Mouse (Mus musculus) gastrocnemius, postnatal 10 days (tissue): ENCODE results near the gene Prcc. TPM values are rescaled to one million over a fixed set of nuclear protein-coding genes. Genes with fewer than 3 reads are reported as not detected.
"Not testable (repeated sequence)": the region's sequence is repeated elsewhere in the genome, so short reads cannot be mapped to it uniquely, and the experiment has no call there.

Experiments used
- DNase-seq: peaks from one replicate; pipeline ENCODE4 v3.0.0; 2021; ENCODE audit warnings: mixed read lengths
- total RNA-seq, 2 experiments: library from RNA; stranded (reverse); gene quantifications; 2 replicates each; pipeline ENCODE4 v1.2.3; 2021

Prcc gene
- total RNA-seq, 2 experiments from 2014 or later: 44.2 to 47.7 TPM

GRCm38 (mm10) chr3:87905880-87906485, 20.6 kb upstream of the Prcc start, which contains the start of gene Hdgf:
Hdgf (plus strand) TSS chr3:87906321.
- peak; percentile 92 for DNase-seq

GRCm38 (mm10) chr3:87903821-87904220, 18.4 kb upstream of the Prcc start:
- DNase-seq: no peak

GRCm38 (mm10) chr3:87901959-87902358, 16.6 kb upstream of the Prcc start:
- not testable (repeated sequence) for DNase-seq

GRCm38 (mm10) chr3:87901036-87901624, 15.7 kb upstream of the Prcc start:
- no peak for DNase-seq

- no peak for DNase-seq
Measured at GRCm38 (mm10) chr3:87899776-87900175, 14.4 kb upstream of the Prcc start.

GRCm38 (mm10) chr3:87899266-87899665, 13.9 kb upstream of the Prcc start:
- DNase-seq: no peak

- no peak for DNase-seq
Measured at GRCm38 (mm10) chr3:87893367-87893905, 8.0 kb upstream of the Prcc start.

- no peak for DNase-seq
Measured at GRCm38 (mm10) chr3:87891481-87891880, 6.1 kb upstream of the Prcc start.

- not testable (repeated sequence) for DNase-seq
Measured at GRCm38 (mm10) chr3:87887400-87887799, 2.0 kb upstream of the Prcc start.

- no peak for DNase-seq
Measured at GRCm38 (mm10) chr3:87886416-87886815, 1.0 kb upstream of the Prcc start.

- peak; percentile 29 for DNase-seq
Measured at GRCm38 (mm10) chr3:87886004-87886365, 577 bp upstream of the Prcc start.

- DNase-seq: peak; percentile 39
Measured at GRCm38 (mm10) chr3:87884708-87885251, 628 bp downstream of the Prcc start.

GRCm38 (mm10) chr3:87884291-87884690, 1.1 kb downstream of the Prcc start:
- no peak for DNase-seq

- DNase-seq: no peak
Measured at GRCm38 (mm10) chr3:87877730-87878129, 7.7 kb downstream of the Prcc start.

- DNase-seq: not testable (repeated sequence)
Measured at GRCm38 (mm10) chr3:87864111-87864510, 21.3 kb downstream of the Prcc start.

- peak; percentile 44 for DNase-seq
Measured at GRCm38 (mm10) chr3:87859813-87860212, 25.6 kb downstream of the Prcc start.

GRCm38 (mm10) chr3:87857666-87858065, 27.7 kb downstream of the Prcc start:
- DNase-seq: no peak

GRCm38 (mm10) chr3:87855936-87856335, 29.5 kb downstream of the Prcc start:
- peak; percentile 37 for DNase-seq

GRCm38 (mm10) chr3:87854795-87855568, 30.4 kb downstream of the Prcc start:
- peak; percentile 39 for DNase-seq

GRCm38 (mm10) chr3:87849117-87849516, 36.3 kb downstream of the Prcc start:
- DNase-seq: no peak

- no peak for DNase-seq
Measured at GRCm38 (mm10) chr3:87847680-87848079, 37.7 kb downstream of the Prcc start.

GRCm38 (mm10) chr3:87846650-87847110, 38.7 kb downstream of the Prcc start, which contains the start of gene Sh2d2a:
Sh2d2a (plus strand) TSS chr3:87846755.
- no peak for DNase-seq

- DNase-seq: no peak
Measured at GRCm38 (mm10) chr3:87846186-87846585, 39.2 kb downstream of the Prcc start.
